26 mouse cellular contexts compared by ENCODE assay signal in genomic region chr8:19062891-19063290, GRCm38 (mm10). TPM values are rescaled to one million over a fixed set of nuclear protein-coding genes. Genes with fewer than 3 reads are reported as not detected.
"Had no signal": no experiment of that assay in that cellular context is flagged by ENCODE, and none has a peak within 500 bp of the region (broad histone marks: within the 10 kb centered on the region; RNA-seq: fewer than 3 reads in every experiment).

No protein-coding gene starts in this region.

- H3K9me3 ChIP-seq: lung, embryonic 15.5 days; neural tube, embryonic 15.5 days; stomach, embryonic 15.5 days had no signal

- DNase-seq: liver, postnatal 0 days; lung, adult 2 months; lung, postnatal 14 days; lung, postnatal 36 days; midbrain, embryonic 14.5 days; retina, postnatal 1 day; right cerebral cortex, postnatal 14 days; thymus, adult 2 months; thymus, postnatal 25 days; thymus, postnatal 4 days had no signal

- H3K4me3 ChIP-seq: lung, embryonic 15.5 days; megakaryocyte, embryonic 14.5 days; midbrain, embryonic 12.5 days; myocyte; neural tube, embryonic 13.5 days; neural tube, embryonic 15.5 days; stomach, embryonic 15.5 days had no signal

- H3K4me1 ChIP-seq: lung, embryonic 15.5 days; megakaryocyte, embryonic 14.5 days; midbrain, embryonic 12.5 days; neural tube, embryonic 13.5 days; neural tube, embryonic 15.5 days; stomach, embryonic 15.5 days had no signal

- ATAC-seq: liver, postnatal 0 days; lung, postnatal 0 days; midbrain, embryonic 16.5 days had no signal

- H3K9ac ChIP-seq: liver, postnatal 0 days; lung, embryonic 15.5 days; midbrain, embryonic 12.5 days; neural tube, embryonic 13.5 days; neural tube, embryonic 15.5 days; stomach, embryonic 15.5 days had no signal

- H3K4me2 ChIP-seq: lung, embryonic 15.5 days; midbrain, embryonic 12.5 days; neural tube, embryonic 13.5 days; neural tube, embryonic 15.5 days; stomach, embryonic 15.5 days had no signal

- H3K27ac ChIP-seq: lung, embryonic 15.5 days; macrophage; midbrain, embryonic 12.5 days; neural tube, embryonic 13.5 days; neural tube, embryonic 15.5 days; stomach, embryonic 15.5 days; stomach, postnatal 0 days had no signal

- H3K27me3 ChIP-seq: lung, embryonic 15.5 days; megakaryocyte, embryonic 14.5 days; midbrain, embryonic 12.5 days; neural tube, embryonic 13.5 days; neural tube, embryonic 15.5 days; stomach, embryonic 15.5 days had no signal

- H3K36me3 ChIP-seq: lung, embryonic 15.5 days; midbrain, embryonic 12.5 days; neural tube, embryonic 13.5 days; neural tube, embryonic 15.5 days; stomach, embryonic 15.5 days had no signal

RNA-seq across cellular contexts. Expression of gene Defb39, which starts 1.7 kb away (rescaled TPM):
- total RNA-seq: megakaryocyte progenitor cell, adult 5-6 weeks had no signal
- polyA plus RNA-seq: liver, postnatal 0 days; lung, adult 2 months; lung, embryonic 15.5 days; lung, postnatal 0 days; macrophage; midbrain, embryonic 12.5 days; midbrain, embryonic 14.5 days; midbrain, embryonic 16.5 days; myocyte; neural tube, embryonic 11.5 days; neural tube, embryonic 13.5 days; neural tube, embryonic 15.5 days; spleen, adult 2 months; stomach, embryonic 15.5 days; stomach, postnatal 0 days; testis, adult 2 months; thymus, adult 2 months; urinary bladder, adult 2 months had no signal

RNA-seq across cellular contexts. Expression of gene Defb38, which starts 36.5 kb away (rescaled TPM):
- total RNA-seq: megakaryocyte progenitor cell, adult 5-6 weeks had no signal
- polyA plus RNA-seq: liver, postnatal 0 days; lung, adult 2 months; lung, embryonic 15.5 days; lung, postnatal 0 days; macrophage; midbrain, embryonic 12.5 days; midbrain, embryonic 14.5 days; midbrain, embryonic 16.5 days; myocyte; neural tube, embryonic 11.5 days; neural tube, embryonic 13.5 days; neural tube, embryonic 15.5 days; spleen, adult 2 months; stomach, embryonic 15.5 days; stomach, postnatal 0 days; testis, adult 2 months; thymus, adult 2 months; urinary bladder, adult 2 months had no signal

RNA-seq across cellular contexts. Expression of gene Defb12, which starts 51.7 kb away (rescaled TPM):
- total RNA-seq: megakaryocyte progenitor cell, adult 5-6 weeks had no signal
- polyA plus RNA-seq: liver, postnatal 0 days; lung, adult 2 months; lung, embryonic 15.5 days; lung, postnatal 0 days; macrophage; midbrain, embryonic 12.5 days; midbrain, embryonic 14.5 days; midbrain, embryonic 16.5 days; myocyte; neural tube, embryonic 11.5 days; neural tube, embryonic 13.5 days; neural tube, embryonic 15.5 days; spleen, adult 2 months; stomach, embryonic 15.5 days; stomach, postnatal 0 days; testis, adult 2 months; thymus, adult 2 months; urinary bladder, adult 2 months had no signal
